Mouse (Mus musculus) liver, embryonic 16.5 days (tissue): ENCODE measurements around the gene Sbf2. TPM values are rescaled to one million over a fixed set of nuclear protein-coding genes. Genes with fewer than 3 reads are reported as not detected.
A peak's percentile ranks its signal among the peaks of the same experiment; 100 is the strongest.

Experiments
- ATAC-seq: fragments of 200-750 bp; cut with Nextera tagmentation; 2 replicates; pipeline ENCODE4 v1.8.0; 2017; ENCODE audit warnings: low read depth, mild to moderate bottlenecking, moderate number of reproducible peaks, moderate library complexity
- H3K27ac ChIP-seq: fragments of 300-500 bp; sonication (generic); 2 replicates; pipeline ENCODE4 v1.5.1; 2014; ENCODE audit warnings: mild to moderate bottlenecking, low read length
- H3K27me3 ChIP-seq: fragments of 300-500 bp; sonication (generic); 2 replicates; pipeline ENCODE4 v1.6.1; 2014; ENCODE audit warnings: low read depth, low read length, mixed read lengths; ENCODE audit not compliant: control insufficient read depth, insufficient read depth
- H3K36me3 ChIP-seq: fragments of 300-500 bp; sonication (generic); 2 replicates; pipeline ENCODE4 v1.6.1; 2014; ENCODE audit warnings: mild to moderate bottlenecking; ENCODE audit not compliant: control insufficient read depth, insufficient read depth
- H3K4me1 ChIP-seq: fragments of 300-500 bp; sonication (generic); 2 replicates; pipeline ENCODE4 v1.6.1; 2014; ENCODE audit warnings: low read depth, low read length, mixed read lengths; ENCODE audit not compliant: control insufficient read depth
- H3K4me2 ChIP-seq: fragments of 300-500 bp; sonication (generic); 2 replicates; pipeline ENCODE4 v1.6.1; 2014; ENCODE audit warnings: low read depth, low read length, mixed read lengths
- H3K4me3 ChIP-seq: fragments of 300-500 bp; sonication (generic); 2 replicates; pipeline ENCODE4 v1.5.1; 2014; ENCODE audit warnings: low read depth, mild to moderate bottlenecking, low read length
- H3K9ac ChIP-seq: fragments of 300-500 bp; sonication (generic); 2 replicates; pipeline ENCODE4 v1.6.1; 2014; ENCODE audit warnings: low read depth, low read length
- H3K9me3 ChIP-seq: fragments of 300-500 bp; sonication (generic); replicated peaks from 2 replicates; pipeline ENCODE4 v1.6.1; 2016; ENCODE audit warnings: low read length; ENCODE audit not compliant: control insufficient read depth
- WGBS: fragments of 180-500 bp; shearing (Covaris S2); extraction: QIAGEN DNeasy Blood & Tissue Kit; methylation state at CpG from one replicate; pipeline ENCODE4 v1.1.7; 2014; ENCODE audit not compliant: insufficient replicate concordance; 5-methylcytosine and 5-hydroxymethylcytosine counted together
- polyA plus RNA-seq: library from polyadenylated mRNA; unstranded; fragments of >200 nt; fragmentation: Nextera tagmentation; extraction: Ambion mirVana; gene quantifications from 2 replicates; pipeline ENCODE4 v1.2.1, GENCODE M21; 2015

Sbf2 gene
- polyA plus RNA-seq, 1 experiment from 2014 or later = 7.3 TPM

DNA sequence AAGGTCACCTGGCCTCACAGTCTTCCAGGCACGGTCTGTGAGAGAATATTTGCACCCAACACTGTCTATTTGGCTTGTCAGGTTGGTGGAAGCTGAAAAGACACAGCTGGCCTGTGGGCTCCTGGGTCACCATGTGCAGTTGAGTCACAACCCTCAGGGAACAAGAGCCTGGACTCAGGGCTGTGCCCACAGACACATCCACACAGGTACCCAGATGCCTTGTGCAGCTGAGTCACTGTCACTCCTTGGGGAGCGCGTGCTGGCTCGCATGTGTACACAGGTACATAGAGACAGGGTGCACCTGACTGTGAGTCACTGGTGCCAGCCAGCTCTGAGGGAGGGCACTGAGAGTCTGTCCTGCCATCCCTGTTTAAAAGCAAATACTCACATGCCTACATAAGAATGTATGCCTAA, 326.5 kb downstream of the Sbf2 start:
- H3K4me2 ChIP-seq = no peak overlapping the region
- H3K27me3 ChIP-seq = no peaks in the 10 kb centered on the region
- H3K36me3 ChIP-seq = no peaks in the 10 kb centered on the region
- H3K9me3 ChIP-seq = no peaks in the 10 kb centered on the region
- H3K9ac ChIP-seq = no peak overlapping the region
- WGBS = 73% methylated on average over 4 of the region's 4 CpGs
- ATAC-seq = no peak
- no peaks in the 10 kb centered on the region for H3K4me1 ChIP-seq
- no peak overlapping the region for H3K27ac ChIP-seq
- H3K4me3 ChIP-seq = no peak overlapping the region

DNA sequence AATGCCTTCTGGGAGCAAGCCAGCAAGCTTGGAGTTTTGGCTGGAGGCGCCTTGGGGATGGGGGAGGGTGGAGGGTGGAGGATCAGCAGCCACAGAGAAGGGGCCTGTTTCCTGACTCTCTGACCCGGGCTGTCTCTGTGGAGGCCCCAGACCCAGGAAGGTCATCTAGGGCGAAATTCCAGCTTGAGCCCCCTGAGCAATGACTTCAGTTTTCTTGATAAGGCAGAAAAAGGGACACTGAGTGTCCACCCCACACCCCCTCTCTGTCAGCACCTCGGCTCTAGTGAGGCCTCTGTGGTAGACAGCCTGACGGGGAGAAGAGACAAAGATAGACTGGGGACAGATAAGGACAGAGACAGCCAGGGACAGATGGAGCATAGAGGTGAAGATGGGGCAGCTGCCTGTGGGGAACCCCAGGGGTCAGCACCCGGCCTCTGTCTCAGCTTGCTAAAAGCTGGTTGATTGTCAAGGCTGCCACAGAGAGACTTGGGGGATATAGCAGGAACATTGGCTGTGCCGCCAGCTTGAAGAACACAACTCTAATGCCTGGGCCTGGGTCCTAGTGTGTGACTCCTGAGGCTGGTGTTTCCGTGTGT, 327.1 kb downstream of the Sbf2 start:
- WGBS = 38% methylated on average over 8 of the region's 8 CpGs
- no peak overlapping the region for H3K27ac ChIP-seq
- no peaks in the 10 kb centered on the region for H3K27me3 ChIP-seq
- H3K4me3 ChIP-seq = no peak overlapping the region
- no peaks in the 10 kb centered on the region for H3K9me3 ChIP-seq
- no peaks in the 10 kb centered on the region for H3K36me3 ChIP-seq
- H3K4me1 ChIP-seq = no peaks in the 10 kb centered on the region
- H3K9ac ChIP-seq = no peak overlapping the region
- ATAC-seq = peak; percentile 47
- no peak overlapping the region for H3K4me2 ChIP-seq

DNA sequence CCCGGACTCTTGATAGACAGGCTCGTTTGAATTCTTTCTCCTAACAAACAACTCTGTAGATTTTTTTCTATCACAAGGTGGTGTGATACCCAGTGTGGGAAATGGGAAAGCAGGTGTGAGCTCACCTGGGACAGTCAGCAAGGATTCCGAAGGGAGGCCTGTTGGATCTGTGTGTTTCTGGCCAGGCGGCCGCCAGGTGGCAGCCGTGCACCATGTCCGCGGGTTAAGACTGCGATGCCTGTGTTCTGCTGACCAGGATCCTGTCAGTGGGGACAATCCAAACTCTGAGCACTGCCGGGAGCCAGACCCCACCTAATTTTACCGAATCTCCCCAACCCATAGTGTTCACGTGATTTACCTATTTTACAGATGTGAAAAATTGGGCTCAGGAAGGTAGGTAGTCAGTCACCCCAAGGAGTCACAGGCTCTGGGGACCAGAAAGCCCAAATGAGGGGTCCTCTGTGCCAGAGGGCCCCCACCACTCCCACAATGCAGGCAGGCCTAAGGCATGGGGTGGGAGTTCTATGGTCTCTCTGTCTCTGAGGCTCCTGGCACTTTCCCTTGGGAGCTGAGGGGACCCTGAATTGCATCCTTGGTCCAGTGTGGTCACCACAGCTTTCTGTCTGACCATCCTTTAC, 327.8 kb downstream of the Sbf2 start:
- no peaks in the 10 kb centered on the region for H3K4me1 ChIP-seq
- no peak overlapping the region for H3K9ac ChIP-seq
- no peak overlapping the region for H3K4me3 ChIP-seq
- 8% methylated on average over 12 of the region's 12 CpGs for WGBS
- H3K36me3 ChIP-seq = no peaks in the 10 kb centered on the region
- H3K27me3 ChIP-seq = no peaks in the 10 kb centered on the region
- H3K27ac ChIP-seq = no peak overlapping the region
- no peaks in the 10 kb centered on the region for H3K9me3 ChIP-seq
- ATAC-seq = peak; percentile 46; the same call in 1 of the 2 replicates
- H3K4me2 ChIP-seq = no peak overlapping the region

DNA sequence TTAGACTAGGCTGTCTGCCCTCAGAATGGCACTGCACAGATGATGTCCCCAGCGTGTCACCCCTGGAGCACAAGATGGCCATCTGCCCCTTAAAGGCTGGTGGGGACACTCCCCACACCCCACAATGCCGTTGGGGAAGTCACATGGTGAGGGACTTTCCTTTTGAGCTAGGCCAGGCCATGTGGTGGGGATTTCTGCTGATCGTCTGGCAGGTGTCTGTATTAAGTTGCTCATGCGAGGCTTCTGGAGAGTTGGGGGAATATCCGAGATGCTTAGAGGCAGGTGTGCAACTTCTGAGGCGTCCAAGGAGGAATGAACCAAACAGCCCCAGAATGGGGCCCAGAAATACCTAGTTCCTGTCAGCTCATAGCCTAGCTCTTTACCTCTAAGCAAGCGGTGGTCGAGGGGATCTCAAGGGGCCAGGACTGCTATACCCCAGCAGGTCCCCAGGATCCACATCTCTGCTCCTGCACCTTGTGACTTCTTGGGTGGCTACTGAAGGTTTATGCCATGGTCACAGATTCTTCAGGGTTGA, 328.5 kb downstream of the Sbf2 start:
- Histone ChIP-seq H3K9me3 (no peaks in the 10 kb centered on the region), H3K27me3 (no peaks in the 10 kb centered on the region), H3K4me1 (no peaks in the 10 kb centered on the region), H3K36me3 (no peaks in the 10 kb centered on the region), H3K9ac (no peak overlapping the region), H3K4me3 (no peak overlapping the region), H3K27ac (no peak overlapping the region), H3K4me2 (no peak overlapping the region)
- 49% methylated on average over 8 of the region's 8 CpGs for WGBS
- ATAC-seq = no peak

DNA sequence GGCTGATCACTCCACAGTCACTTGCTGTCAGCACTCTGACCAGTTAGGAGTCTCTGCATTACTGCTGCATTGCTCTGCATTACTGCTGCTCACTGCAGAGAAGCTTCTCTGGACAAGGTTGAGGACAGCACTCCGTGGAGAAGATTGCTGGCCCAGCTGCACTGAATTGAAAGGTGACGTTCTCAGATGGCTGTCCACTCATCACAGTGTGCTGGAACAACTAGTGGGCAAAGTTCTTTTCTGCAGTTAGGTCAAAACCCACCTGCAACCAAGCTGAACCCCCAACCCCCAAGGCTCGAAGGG, 328.9 kb downstream of the Sbf2 start:
- Histone ChIP-seq H3K9me3 (no peaks in the 10 kb centered on the region), H3K27me3 (no peaks in the 10 kb centered on the region), H3K4me1 (no peaks in the 10 kb centered on the region), H3K4me3 (no peak overlapping the region), H3K27ac (no peak overlapping the region), H3K36me3 (0 out of 2 replicates have a peak, but pooled peaks cover under 1% of the 10 kb centered on the region), H3K4me2 (no peak overlapping the region), H3K9ac (no peak overlapping the region)
- no peak for ATAC-seq
- 68% methylated on average over 3 of the region's 3 CpGs for WGBS

DNA sequence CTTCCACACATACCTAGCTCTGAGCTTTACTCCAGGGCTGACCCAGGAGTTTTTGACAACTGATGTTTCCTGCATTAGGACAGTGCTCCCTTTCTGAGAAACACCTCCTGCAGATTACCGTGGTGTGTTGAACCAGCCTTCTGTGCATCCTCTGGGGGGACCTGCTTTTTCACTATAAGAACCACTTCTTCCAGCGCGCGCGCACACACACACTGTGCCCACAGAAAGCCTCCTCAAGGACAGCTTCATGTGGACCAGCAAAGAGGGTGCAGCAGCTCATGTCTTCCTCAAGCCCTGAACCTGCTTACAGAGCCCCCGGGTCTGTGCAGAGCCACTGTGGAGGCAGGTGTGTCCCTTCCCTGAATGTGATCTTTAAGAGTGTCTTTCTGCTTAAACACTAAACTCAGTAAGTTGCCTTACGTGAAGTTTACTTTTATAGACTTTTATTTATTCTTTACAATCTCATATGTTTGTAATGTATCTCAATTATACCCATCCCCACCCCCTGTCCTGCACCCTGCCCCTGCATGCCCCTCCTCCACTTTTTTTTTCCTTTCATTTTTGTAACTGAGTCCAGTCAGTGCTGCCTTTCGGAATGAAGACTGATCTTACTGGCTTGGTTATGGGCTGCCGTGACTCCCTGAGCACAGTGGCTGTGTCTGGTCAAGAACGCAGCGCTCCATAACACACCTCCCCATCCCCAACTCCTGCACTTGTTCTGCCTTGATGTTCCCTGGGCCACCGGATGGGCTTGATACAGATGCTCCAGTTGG, 329.5 kb downstream of the Sbf2 start:
- H3K9me3 ChIP-seq = no peaks in the 10 kb centered on the region
- WGBS = 80% methylated on average over 12 of the region's 12 CpGs
- H3K4me1 ChIP-seq = no peaks in the 10 kb centered on the region
- ATAC-seq = no peak
- H3K27ac ChIP-seq = no peak overlapping the region
- H3K4me2 ChIP-seq = no peak overlapping the region
- no peak overlapping the region for H3K4me3 ChIP-seq
- no peak overlapping the region for H3K9ac ChIP-seq
- H3K36me3 ChIP-seq = 0 out of 2 replicates have a peak, but pooled peaks cover 2% of the 10 kb centered on the region
- no peaks in the 10 kb centered on the region for H3K27me3 ChIP-seq

DNA sequence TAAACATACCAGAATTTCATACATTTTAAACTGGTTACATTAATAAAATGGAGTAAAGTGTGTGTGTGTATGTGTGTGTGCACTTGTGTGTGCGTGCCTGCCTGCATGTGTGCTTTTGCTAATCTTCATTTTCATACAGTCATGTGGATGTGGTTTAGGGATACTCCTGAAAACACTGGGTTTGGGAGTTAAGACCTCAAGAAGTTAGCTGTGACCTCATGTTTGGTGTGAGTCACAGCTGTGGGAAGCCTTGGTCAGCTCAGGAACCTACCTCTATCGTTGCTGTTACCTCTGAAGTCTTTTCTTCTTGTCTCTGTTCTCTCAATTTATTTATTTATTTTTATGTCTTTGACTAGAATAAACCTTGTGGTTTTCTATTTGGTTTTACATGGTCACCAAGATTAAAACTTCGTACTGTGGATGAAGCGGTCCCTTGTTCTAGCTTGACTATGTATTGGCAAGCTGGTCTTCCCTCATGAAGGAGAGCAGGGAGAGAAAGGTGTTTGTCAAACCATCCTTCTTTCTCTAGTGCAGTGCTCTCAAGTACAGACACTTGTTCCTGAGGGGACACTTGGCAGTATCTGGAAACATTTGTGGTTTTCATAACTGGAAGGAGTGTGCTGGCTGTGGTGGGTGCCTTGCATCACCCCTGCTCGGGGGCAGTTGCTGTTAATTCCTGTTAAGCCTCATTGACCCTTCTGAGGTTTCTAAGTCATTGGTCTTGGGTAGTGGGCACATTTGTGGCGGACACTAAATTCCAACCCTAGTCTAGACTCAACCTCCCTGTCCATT, 331.0 kb downstream of the Sbf2 start:
- Histone ChIP-seq H3K9ac (no peak overlapping the region), H3K4me2 (no peak overlapping the region), H3K4me1 (no peaks in the 10 kb centered on the region), H3K27ac (no peak overlapping the region), H3K36me3 (peaks cover 10% of the 10 kb centered on the region), H3K9me3 (no peaks in the 10 kb centered on the region), H3K27me3 (no peaks in the 10 kb centered on the region), H3K4me3 (no peak overlapping the region)
- WGBS = 64% methylated on average over 6 of the region's 6 CpGs
- ATAC-seq = no peak

DNA sequence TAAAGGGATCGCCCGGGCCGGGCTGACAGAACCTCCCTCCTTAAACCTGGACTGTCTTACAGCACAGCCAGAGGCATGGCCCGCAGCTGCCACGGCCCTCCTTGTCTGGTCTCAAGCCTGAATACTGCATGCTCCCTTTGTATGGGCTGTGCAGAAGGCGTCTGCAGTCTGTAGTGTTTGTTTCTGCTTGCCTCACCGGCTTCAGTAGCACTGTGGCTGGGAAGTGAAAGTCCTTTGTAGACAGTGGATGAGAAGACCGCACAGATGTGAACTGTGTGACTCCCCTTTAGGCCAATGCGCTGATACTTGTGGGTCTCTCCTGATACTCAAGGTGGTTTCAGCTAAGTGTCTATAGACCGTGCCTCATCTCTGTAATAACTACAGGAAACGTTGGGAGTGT, 331.9 kb downstream of the Sbf2 start:
- WGBS = 71% methylated on average over 11 of the region's 11 CpGs
- no peak for ATAC-seq

More for the DNA sequence above, 331.9 kb downstream of the Sbf2 start:
- no peaks in the 10 kb centered on the region for H3K27me3 ChIP-seq
- no peak overlapping the region for H3K27ac ChIP-seq
- H3K4me3 ChIP-seq = no peak overlapping the region
- H3K4me1 ChIP-seq = no peaks in the 10 kb centered on the region
- H3K4me2 ChIP-seq = no peak overlapping the region
- no peak overlapping the region for H3K9ac ChIP-seq
- H3K36me3 ChIP-seq = peaks cover 10% of the 10 kb centered on the region
- no peaks in the 10 kb centered on the region for H3K9me3 ChIP-seq
